Mouse (Mus musculus) hematopoietic stem cell, adult 5-6 weeks (primary cell): ENCODE results near the gene Ap5b1. TPM values are rescaled to one million over a fixed set of nuclear protein-coding genes. Genes with fewer than 3 reads are reported as not detected.
A peak's percentile ranks its signal among the peaks of the same experiment; 100 is the strongest.

Source experiments
- ATAC-seq, 2 experiments: fragments of 125-278 bp in 1 of 2; replicated peaks in 1 of 2; 2 replicates each; pipeline ENCODE4 v1.8.0; 2016 to 2017; ENCODE audit warnings: inconsistent platforms in 2 of 2, mild to moderate bottlenecking in 2 of 2, moderate number of reproducible peaks in 2 of 2, low read depth in 1 of 2, moderate TSS enrichment in 1 of 2; ENCODE audit not compliant: low FRiP score in 2 of 2, poor library complexity in 2 of 2, severe bottlenecking in 2 of 2, insufficient read depth in 1 of 2, low TSS enrichment in 1 of 2
- total RNA-seq: library from RNA; stranded (forward); fragments of 172-1452, 232-1000 nt; gene quantifications from 2 replicates; pipeline ENCODE4 v1.2.3, GENCODE M21; 2017

The Ap5b1 gene
- total RNA-seq, 1 experiment from 2014 or later = 6.5 TPM

DNA sequence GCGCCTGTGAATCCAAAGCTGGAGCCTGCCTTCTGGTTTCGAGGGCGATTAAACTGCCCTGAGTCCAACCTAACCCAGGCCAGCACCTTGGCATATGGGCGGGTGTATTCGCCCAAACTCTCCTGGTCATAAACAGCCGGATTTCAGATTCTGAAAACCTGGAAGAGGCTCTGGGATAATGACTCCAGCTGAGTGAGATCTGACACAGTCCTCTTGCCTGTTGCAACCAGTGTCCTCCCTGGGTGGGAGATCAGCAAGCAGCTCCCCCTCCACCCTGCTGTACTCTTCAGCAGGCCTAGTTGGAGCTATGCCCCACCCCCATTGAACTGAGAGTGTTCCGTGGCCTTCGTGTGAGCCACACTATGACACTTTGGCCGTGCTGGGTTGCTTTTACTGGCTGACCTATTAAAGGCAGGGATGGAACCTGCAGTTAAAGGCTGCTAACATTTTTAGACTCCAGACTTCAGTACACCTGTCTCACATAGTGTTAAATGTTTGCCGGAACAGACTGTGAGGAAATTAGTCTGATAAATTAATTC is 6.5 kb upstream of the Ap5b1 start:
- no peak for ATAC-seq

DNA sequence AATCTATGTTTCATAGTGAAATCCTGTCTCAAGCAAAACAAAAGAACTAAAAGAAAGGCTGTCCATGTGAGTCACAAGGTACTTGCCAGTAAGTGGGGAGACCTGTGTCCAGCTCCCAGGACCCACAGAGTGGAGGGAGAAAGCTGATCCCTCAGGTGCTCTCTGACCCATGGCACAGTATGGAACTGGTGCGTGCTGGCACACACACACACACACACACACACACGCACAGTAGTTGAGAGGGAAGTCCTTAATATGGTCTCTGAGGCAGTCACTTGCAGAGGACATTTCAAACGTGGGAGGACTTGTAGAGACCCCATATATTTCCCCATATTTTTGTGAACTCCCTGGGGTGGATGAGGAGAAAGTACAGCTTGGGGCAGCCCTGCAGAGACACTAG is 5.9 kb upstream of the Ap5b1 start:
- no peak for ATAC-seq

DNA sequence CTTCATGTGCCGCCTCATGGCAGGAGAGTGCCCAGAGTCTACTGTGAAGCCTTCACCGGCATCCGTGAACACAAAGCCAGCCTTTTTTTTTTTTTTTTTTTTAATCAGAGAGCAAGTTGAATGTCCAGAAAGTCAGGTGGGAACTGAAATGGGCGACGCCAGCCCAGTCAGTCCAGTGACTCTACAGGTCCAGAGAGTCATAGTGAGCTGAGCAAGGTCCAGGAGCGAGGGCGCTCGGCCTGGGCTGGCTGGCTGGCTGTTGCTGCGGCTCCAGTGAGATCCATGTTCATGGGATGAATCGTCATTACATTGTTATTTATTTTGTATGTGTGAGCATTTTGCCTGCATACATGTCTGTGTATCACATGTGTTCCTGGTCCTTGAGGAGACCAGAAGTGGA is 5.0 kb upstream of the Ap5b1 start:
- ATAC-seq = no peak

DNA sequence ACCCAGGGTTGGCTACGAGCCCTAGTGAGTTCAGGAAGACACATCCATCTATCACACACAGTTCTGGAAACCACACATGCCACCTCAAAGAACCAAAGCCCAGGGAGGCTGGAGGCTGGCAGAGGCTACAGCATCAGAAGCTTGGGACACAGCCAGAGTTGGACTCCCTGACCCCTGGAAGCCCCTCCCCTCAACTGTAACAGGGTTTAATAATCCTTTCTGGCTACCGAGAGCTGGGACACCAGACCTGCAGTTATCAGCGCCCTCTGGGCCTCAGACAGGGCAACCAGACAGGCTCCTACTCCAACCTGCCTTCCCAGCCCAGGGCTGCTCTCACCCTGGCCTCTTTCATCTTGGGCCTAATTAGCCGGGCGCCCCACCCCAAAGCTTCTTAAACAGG is 1.5 kb upstream of the Ap5b1 start:
- ATAC-seq = no peak

DNA sequence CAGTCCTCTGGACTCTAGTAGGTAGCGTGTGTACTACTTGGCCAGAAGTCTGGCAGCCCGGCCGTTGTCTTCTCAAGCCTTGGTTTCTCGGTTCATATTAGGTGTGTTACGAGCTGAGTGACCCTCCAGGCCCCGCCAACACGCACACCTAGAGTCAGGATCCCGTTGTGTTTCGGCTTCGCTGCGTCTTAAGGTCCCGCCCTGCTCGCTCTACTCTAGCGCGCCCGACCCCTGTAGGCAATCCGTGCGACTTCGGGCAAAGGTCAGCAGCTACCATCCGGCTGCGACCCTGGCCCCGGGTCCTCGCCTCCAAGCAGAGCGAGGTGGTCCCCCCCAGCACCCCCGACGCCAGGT is 668 bp upstream of the Ap5b1 start:
- ATAC-seq = no peak; a peak in 1 of 4 replicates

DNA sequence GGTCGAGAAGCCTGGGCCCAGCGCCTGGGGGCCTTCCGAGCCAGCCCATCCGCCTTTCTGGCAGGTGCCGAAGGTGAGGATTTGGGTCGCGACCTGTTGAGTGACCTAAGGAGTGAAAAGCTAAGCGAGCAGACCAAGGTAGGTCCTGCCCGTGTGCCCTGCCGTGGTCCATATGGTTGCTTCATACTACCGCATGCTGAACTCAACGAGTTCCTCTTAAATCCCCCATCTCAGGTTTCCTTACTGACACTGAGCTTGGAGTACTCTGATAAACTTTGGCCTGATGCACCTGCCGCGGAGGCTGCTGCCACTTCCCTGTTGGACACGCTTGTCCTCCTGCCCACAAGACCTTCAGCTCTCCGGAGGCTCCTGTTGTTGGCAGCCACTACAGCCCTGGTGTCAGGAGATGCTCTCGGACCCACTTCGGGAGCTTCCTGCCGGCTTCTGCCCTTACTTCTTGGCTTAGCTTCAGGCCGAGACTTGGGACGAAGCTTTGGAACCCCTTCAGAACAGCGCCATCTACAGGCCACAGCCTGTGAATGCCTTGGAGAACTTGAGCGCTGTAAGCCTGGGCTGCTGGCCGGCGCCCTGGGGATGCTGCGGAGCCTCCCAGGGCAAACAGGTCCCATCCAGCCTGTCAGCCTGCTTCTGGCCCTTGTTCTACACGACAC is 780 bp downstream of the Ap5b1 start:
- peak; percentile 14 to 36; a peak in 1 of 4 replicates for ATAC-seq

DNA sequence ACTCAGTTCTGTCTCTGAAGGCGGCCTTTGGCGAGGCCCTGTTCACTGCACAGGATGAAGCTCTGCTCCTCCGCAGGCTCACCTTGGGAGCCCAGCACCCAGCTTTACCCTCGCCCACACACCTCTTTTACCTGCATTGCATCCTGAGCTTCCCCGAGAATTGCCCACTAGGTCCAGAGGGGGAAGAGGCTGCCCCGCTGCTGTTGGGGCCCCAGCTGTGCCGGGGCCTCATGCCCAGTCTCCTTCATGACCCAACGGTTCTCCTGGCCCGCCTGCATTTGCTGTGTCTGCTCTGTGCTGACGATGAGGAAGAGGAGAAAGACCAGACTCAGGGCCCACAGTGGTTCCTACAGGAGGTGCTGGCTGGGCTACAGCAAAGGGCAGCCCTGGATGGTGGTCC is 1.7 kb downstream of the Ap5b1 start:
- no peak for ATAC-seq

DNA sequence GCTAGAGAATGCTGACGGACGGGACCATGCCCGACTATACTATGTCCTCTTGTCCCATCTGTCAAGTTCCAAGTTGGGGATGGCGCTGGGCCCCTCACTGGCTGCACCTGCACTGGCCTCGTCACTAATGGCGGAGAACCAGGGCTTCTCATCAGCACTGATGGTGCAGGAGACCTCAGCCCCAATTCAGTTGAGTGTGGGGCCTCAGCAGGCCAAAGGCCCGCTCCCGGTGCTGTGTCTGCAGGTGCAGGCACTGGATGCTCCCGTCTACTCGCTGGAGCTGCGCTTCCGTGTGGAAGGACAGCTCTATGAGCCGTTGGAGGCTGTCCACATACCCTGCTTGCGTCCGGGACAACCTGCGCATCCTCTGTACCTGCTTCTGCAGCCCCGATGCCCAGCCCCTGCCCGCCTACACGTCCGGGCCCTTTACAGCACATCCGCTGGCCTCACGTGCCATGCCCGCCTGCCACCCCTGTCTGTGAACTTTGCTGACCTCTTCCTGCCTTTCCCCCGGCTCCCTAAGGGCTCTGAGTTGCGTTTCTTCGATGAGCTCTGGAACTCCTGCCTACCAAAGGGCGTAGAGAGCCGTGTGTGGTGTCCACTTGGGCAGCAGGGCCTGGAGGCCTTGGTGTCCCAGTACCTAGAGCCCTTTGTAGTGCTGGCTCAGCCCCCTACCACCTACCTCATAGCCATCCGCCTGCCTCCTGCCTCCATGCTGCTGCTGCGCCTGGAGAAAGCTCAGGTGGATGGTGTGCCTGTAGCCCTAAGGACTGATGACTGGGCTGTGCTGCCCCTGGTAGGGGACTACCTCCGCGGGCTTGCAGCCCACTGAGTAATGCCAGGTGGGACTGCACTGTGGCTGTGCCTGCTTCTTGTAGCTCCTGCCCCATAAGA is 2.8 kb downstream of the Ap5b1 start:
- ATAC-seq = no peak

DNA sequence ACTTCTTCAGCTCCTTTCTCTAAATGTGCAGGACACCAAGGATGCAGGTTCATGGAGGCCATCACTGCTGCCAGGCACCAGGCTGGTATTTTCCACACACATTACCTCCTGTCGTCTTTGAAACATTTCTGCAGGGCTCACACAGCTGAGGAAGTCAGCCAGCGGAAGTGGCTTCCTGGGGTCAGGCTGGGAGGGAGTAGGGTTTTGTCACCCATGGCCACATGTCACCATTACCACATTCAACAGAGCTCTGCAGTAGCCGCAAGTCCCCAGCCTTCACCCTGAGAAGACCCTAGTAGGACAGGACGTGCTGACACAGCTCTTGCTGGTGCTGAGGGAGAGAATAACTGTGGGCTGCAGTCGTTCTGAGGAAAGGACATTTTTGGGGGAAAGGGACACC is 4.0 kb downstream of the Ap5b1 start:
- peak; percentile 70 to 72 for ATAC-seq

DNA sequence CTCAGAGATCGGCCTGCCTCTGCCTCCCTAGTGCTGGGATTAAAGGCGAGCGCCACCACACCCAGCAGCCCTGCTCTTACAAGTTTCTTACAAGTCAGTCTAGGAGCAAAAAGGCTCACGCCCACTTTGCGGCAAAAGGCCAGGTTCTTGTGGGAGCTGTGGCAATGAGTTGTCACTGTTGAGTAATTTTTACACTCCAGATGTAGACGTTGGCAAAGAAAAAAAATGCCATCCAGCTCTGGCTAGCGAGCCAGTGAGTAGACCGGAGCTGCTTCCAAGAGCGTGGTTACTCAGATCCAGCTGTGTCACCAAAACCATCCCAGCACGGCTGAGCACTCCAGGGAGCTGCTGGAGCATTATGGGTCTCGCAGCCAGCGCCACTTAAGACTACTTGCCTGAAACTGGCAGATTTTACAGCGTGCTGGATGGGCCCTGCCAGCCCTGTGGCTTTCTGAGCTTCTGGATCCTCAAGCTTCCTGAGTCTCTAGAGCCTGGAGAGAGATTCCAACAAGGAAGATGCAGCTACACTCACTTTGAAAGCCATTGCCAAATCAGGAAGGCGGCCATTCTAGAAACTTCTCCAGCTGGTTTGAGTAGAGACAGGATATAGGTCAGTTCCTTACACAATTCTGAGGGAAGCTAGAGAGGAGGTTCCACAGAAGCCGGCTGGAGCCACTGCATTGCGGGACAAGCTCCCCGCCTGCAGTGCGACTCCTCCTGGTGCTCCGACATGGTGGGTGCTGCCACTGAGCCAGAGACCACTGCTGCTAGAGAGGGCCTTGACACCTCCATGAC is 4.7 kb downstream of the Ap5b1 start:
- peak; percentile 29 to 34 for ATAC-seq

DNA sequence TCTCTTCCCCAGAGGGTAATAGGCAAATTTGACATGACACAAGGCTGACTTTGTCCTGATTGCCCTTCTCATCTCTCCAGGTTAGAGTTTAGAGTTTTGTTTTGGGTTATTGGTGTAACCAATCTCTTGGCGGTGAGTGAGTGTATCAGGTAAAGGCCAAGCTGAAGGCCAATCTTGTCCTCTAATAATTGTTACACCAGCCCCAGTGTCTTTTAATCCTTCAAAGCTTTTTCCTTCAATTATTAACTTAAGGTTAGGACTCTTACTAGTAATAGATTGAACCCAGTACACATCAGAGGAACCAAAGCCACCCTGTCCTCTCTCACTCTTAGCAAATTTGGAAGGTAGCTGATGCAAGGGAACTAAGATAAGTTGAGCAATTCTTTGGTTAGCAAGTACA is 7.5 kb downstream of the Ap5b1 start:
- ATAC-seq = no peak

DNA sequence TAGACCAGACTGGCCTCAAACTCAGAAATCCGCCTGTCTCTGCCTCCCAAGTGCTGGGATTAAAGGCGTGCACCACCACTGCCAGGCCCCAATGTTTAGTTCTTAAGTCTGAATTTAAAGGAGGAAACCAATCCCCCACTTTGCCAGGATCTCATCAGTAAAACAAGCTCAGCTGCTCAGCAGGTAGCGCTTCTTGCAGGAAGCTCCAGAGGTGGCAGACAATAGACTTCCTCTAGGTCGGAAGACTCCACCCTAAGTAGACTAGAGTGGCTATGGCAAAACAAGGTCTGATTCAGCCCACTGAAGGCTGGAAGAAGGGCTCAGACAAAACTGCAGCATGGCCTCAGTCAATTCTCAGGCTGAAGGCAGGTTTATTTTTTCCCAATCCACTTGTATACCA is 12.1 kb downstream of the Ap5b1 start:
- no peak for ATAC-seq

DNA sequence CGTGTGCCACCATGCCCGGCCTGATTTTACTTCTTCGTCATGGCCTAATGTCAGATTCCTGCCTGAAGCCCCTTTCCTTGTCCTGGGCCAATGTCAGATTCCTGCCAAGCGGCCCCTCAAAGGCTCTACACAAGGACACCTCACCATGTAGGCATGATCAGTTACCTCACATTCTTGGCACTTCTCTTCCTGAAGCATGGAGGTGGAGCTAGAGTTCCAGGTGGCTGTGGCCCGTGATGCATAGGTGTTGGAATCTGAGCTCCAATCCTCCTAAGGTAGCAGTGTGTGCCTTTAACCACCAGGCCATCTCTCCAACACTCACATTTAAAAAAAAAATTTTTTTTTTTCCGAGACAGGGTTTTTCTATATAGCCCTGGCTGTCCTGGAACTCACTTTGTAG is 13.0 kb downstream of the Ap5b1 start:
- no peak for ATAC-seq

DNA sequence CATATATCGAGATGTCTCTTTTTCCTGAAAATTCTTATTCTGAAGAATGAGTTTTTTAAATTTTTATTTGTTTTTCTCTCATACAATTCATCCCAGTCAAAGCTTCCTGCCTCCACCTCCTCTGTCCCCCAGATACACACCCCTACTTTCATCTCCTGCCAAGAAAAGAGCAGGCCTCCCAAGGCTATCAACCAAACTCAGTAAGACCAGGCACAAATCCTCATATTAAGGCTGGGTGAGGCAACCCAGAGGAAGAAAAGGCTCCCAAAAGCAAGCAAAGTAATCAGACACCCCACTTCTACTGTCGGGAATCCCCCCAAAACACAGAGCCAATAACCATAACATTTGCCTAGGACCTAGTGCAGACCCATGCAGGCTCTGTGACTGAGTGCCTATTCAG is 14.2 kb downstream of the Ap5b1 start:
- no peak for ATAC-seq

DNA sequence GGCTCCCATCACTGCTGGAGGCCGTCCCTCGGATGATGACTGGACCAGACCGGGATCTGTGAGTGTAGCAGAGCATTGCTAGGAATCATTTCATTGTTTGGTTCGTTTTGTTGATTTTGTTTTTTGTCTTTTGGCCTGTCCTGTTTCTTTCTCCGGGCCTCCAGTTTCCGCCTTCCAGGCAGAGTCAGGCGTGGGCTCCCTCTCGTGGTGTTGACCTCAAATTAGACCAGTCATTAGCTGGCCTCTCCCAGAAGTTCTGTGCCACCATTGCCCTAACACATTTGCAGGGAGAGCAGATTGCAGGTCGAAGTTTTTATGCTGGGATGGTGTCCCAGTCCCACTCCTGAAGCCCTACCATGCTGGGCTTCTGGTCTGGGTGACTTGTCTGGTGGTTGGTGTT is 21.3 kb downstream of the Ap5b1 start:
- no peak for ATAC-seq

DNA sequence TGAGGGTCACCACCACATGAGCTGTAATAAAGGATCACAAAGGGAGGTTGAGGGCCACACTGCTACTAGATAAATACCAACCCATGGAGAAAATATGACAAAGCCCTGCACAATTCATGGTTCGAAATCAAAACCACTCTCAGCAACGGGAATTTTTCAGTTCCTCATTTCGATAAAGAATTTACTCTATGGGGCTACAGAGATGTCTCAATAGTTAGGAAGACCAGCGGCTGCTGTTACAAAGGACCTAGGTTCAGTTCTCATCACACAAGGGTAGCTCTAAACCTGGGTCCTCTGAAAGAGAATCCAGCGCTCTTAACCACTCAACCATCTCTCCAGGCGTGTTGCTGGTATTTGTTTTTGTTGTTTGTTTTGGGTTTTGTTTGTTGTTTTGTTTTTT is 24.1 kb downstream of the Ap5b1 start:
- no peak for ATAC-seq

DNA sequence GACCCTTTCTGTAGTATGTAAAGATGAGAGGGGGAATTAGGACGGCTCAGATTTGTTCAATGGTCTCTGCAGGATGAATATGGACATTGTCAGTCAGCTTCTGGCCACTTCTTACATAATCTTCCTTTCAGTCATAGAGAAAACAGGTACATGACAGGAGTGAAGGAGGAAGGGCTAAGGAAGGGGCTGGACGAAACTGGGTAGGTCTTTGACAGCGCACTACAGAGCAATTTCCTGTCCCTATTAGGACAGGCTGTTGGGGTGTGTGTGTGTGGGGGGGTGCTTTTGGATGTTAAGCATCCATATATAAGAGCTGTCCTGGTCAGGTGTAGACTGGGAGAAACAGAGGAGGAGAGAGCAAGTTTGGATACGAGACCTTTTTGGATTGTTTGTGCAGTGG is 31.4 kb downstream of the Ap5b1 start:
- peak in 1 of 2 experiments; percentile 27; a peak in 1 of 4 replicates for ATAC-seq
